Mouse (Mus musculus): ENCODE measurements around the gene Mtfr2. TPM values are rescaled to one million over a fixed set of nuclear protein-coding genes. Genes with fewer than 3 reads are reported as not detected.

The Mtfr2 gene
- polyA plus RNA-seq, 1 experiment from 2014 or later: 2.1 TPM

GRCm38 (mm10) chr10:20395778-20396177 is 48.2 kb downstream of the Mtfr2 start:
- Histone ChIP-seq H3K36me3 (ENCODE audit: control insufficient read depth, insufficient read depth) (no peaks in the 10 kb centered on the region), H3K9me3 (replicated peaks; ENCODE audit: control insufficient read depth, low read length) (no peaks in the 10 kb centered on the region), H3K9ac (ENCODE audit: low read depth, low read length) (no peak overlapping the region), H3K4me2 (ENCODE audit: low read depth, low read length) (no peak overlapping the region), H3K27me3 (ENCODE audit: control insufficient read depth, insufficient read depth, low read depth, low read length) (no peaks in the 10 kb centered on the region), H3K27ac (ENCODE audit: low read length) (no peak overlapping the region), H3K4me1 (ENCODE audit: control insufficient read depth, low read depth, low read length) (no peaks in the 10 kb centered on the region), H3K4me3 (ENCODE audit: low read depth, low read length) (no peak overlapping the region)
- 74% methylated on average over 3 of the region's 3 CpGs for WGBS (ENCODE audit: insufficient replicate concordance)
- no peak for ATAC-seq (ENCODE audit: low read depth)

GRCm38 (mm10) chr10:20398224-20398623 is 50.7 kb downstream of the Mtfr2 start:
- Histone ChIP-seq H3K27me3 (ENCODE audit: control insufficient read depth, insufficient read depth, low read depth, low read length) (no peaks in the 10 kb centered on the region), H3K4me3 (ENCODE audit: low read depth, low read length) (no peak overlapping the region), H3K9me3 (replicated peaks; ENCODE audit: control insufficient read depth, low read length) (no peaks in the 10 kb centered on the region), H3K4me2 (ENCODE audit: low read depth, low read length) (peak overlapping the region; percentile 10; the same call in 1 of the 2 replicates), H3K4me1 (ENCODE audit: control insufficient read depth, low read depth, low read length) (no peaks in the 10 kb centered on the region), H3K9ac (ENCODE audit: low read depth, low read length) (no peak overlapping the region), H3K36me3 (ENCODE audit: control insufficient read depth, insufficient read depth) (no peaks in the 10 kb centered on the region), H3K27ac (ENCODE audit: low read length) (no peak overlapping the region)
- WGBS (ENCODE audit: insufficient replicate concordance): 34% methylated on average over 6 of the region's 6 CpGs
- no peak for ATAC-seq (ENCODE audit: low read depth)

- ATAC-seq (ENCODE audit: low read depth): no peak
- no peak overlapping the region for H3K27ac ChIP-seq (ENCODE audit: low read length)
- H3K9ac ChIP-seq (ENCODE audit: low read depth, low read length): no peak overlapping the region
- H3K9me3 ChIP-seq (replicated peaks; ENCODE audit: control insufficient read depth, low read length): no peaks in the 10 kb centered on the region
- no peak overlapping the region for H3K4me3 ChIP-seq (ENCODE audit: low read depth, low read length)
- no peaks in the 10 kb centered on the region for H3K27me3 ChIP-seq (ENCODE audit: control insufficient read depth, insufficient read depth, low read depth, low read length)
- H3K4me2 ChIP-seq (ENCODE audit: low read depth, low read length): peak overlapping the region; percentile 10; the same call in 1 of the 2 replicates
- H3K36me3 ChIP-seq (ENCODE audit: control insufficient read depth, insufficient read depth): no peaks in the 10 kb centered on the region
- H3K4me1 ChIP-seq (ENCODE audit: control insufficient read depth, low read depth, low read length): no peaks in the 10 kb centered on the region
- 57% methylated on average over 12 of the region's 12 CpGs for WGBS (ENCODE audit: insufficient replicate concordance)
Measured at GRCm38 (mm10) chr10:20398641-20399390, 51.2 kb downstream of the Mtfr2 start.

- H3K4me1 ChIP-seq (ENCODE audit: control insufficient read depth, low read depth, low read length): no peaks in the 10 kb centered on the region
- H3K27me3 ChIP-seq (ENCODE audit: control insufficient read depth, insufficient read depth, low read depth, low read length): no peaks in the 10 kb centered on the region
- WGBS (ENCODE audit: insufficient replicate concordance): 70% methylated on average over 15 of the region's 15 CpGs
- no peak overlapping the region; the same call in 1 of the 2 replicates for H3K4me2 ChIP-seq (ENCODE audit: low read depth, low read length)
- no peaks in the 10 kb centered on the region for H3K36me3 ChIP-seq (ENCODE audit: control insufficient read depth, insufficient read depth)
- H3K27ac ChIP-seq (ENCODE audit: low read length): no peak overlapping the region
- no peak overlapping the region for H3K9ac ChIP-seq (ENCODE audit: low read depth, low read length)
- H3K9me3 ChIP-seq (replicated peaks; ENCODE audit: control insufficient read depth, low read length): no peaks in the 10 kb centered on the region
- no peak overlapping the region for H3K4me3 ChIP-seq (ENCODE audit: low read depth, low read length)
- no peak for ATAC-seq (ENCODE audit: low read depth)
Measured at GRCm38 (mm10) chr10:20400406-20400805, 52.8 kb downstream of the Mtfr2 start.

- H3K9ac ChIP-seq (ENCODE audit: low read depth, low read length): no peak overlapping the region
- H3K4me1 ChIP-seq (ENCODE audit: control insufficient read depth, low read depth, low read length): no peaks in the 10 kb centered on the region
- no peaks in the 10 kb centered on the region for H3K36me3 ChIP-seq (ENCODE audit: control insufficient read depth, insufficient read depth)
- no peak for ATAC-seq (ENCODE audit: low read depth)
- 59% methylated on average over 5 of the region's 5 CpGs for WGBS (ENCODE audit: insufficient replicate concordance)
- H3K4me3 ChIP-seq (ENCODE audit: low read depth, low read length): no peak overlapping the region
- no peaks in the 10 kb centered on the region for H3K9me3 ChIP-seq (replicated peaks; ENCODE audit: control insufficient read depth, low read length)
- no peaks in the 10 kb centered on the region for H3K27me3 ChIP-seq (ENCODE audit: control insufficient read depth, insufficient read depth, low read depth, low read length)
- H3K4me2 ChIP-seq (ENCODE audit: low read depth, low read length): no peak overlapping the region
- H3K27ac ChIP-seq (ENCODE audit: low read length): no peak overlapping the region
Measured at GRCm38 (mm10) chr10:20402941-20403340, 55.4 kb downstream of the Mtfr2 start.

GRCm38 (mm10) chr10:20405471-20405870 is 57.9 kb downstream of the Mtfr2 start:
- Histone ChIP-seq H3K9ac (ENCODE audit: low read depth, low read length) (no peak overlapping the region), H3K4me3 (ENCODE audit: low read depth, low read length) (no peak overlapping the region), H3K4me2 (ENCODE audit: low read depth, low read length) (no peak overlapping the region), H3K27me3 (ENCODE audit: control insufficient read depth, insufficient read depth, low read depth, low read length) (no peaks in the 10 kb centered on the region), H3K4me1 (ENCODE audit: control insufficient read depth, low read depth, low read length) (no peaks in the 10 kb centered on the region), H3K9me3 (replicated peaks; ENCODE audit: control insufficient read depth, low read length) (no peaks in the 10 kb centered on the region), H3K36me3 (ENCODE audit: control insufficient read depth, insufficient read depth) (no peaks in the 10 kb centered on the region), H3K27ac (ENCODE audit: low read length) (no peak overlapping the region)
- no peak for ATAC-seq (ENCODE audit: low read depth)
- WGBS (ENCODE audit: insufficient replicate concordance): 67% methylated on average over 2 of the region's 2 CpGs

GRCm38 (mm10) chr10:20408336-20408735 is 60.8 kb downstream of the Mtfr2 start:
- Histone ChIP-seq H3K4me1 (ENCODE audit: control insufficient read depth, low read depth, low read length) (no peaks in the 10 kb centered on the region), H3K9ac (ENCODE audit: low read depth, low read length) (no peak overlapping the region), H3K27me3 (ENCODE audit: control insufficient read depth, insufficient read depth, low read depth, low read length) (no peaks in the 10 kb centered on the region), H3K4me3 (ENCODE audit: low read depth, low read length) (no peak overlapping the region), H3K4me2 (ENCODE audit: low read depth, low read length) (no peak overlapping the region), H3K27ac (ENCODE audit: low read length) (no peak overlapping the region), H3K36me3 (ENCODE audit: control insufficient read depth, insufficient read depth) (no peaks in the 10 kb centered on the region), H3K9me3 (replicated peaks; ENCODE audit: control insufficient read depth, low read length) (no peaks in the 10 kb centered on the region)
- 67% methylated on average over 3 of the region's 3 CpGs for WGBS (ENCODE audit: insufficient replicate concordance)
- ATAC-seq (ENCODE audit: low read depth): no peak

GRCm38 (mm10) chr10:20409181-20409580 is 61.6 kb downstream of the Mtfr2 start:
- Histone ChIP-seq H3K4me1 (ENCODE audit: control insufficient read depth, low read depth, low read length) (no peaks in the 10 kb centered on the region), H3K4me3 (ENCODE audit: low read depth, low read length) (no peak overlapping the region), H3K27ac (ENCODE audit: low read length) (no peak overlapping the region), H3K9me3 (replicated peaks; ENCODE audit: control insufficient read depth, low read length) (no peaks in the 10 kb centered on the region), H3K9ac (ENCODE audit: low read depth, low read length) (no peak overlapping the region), H3K27me3 (ENCODE audit: control insufficient read depth, insufficient read depth, low read depth, low read length) (no peaks in the 10 kb centered on the region), H3K36me3 (ENCODE audit: control insufficient read depth, insufficient read depth) (no peaks in the 10 kb centered on the region), H3K4me2 (ENCODE audit: low read depth, low read length) (no peak overlapping the region)
- no peak for ATAC-seq (ENCODE audit: low read depth)
- WGBS (ENCODE audit: insufficient replicate concordance): 71% methylated on average over 10 of the region's 10 CpGs

All from liver, embryonic 16.5 days (tissue).